ENCODE assay signal across 12 mouse cellular contexts in genomic region chr19:17078643-17079316, GRCm38 (mm10).
DNase-seq lines count a peak whose midpoint lies in the region; ATAC-seq and TF ChIP-seq lines count a peak whose summit lies in the region.
"Had no signal": no experiment of that assay in that cellular context is flagged by ENCODE, and none has a peak within 500 bp of the region (broad histone marks: within the 10 kb centered on the region; RNA-seq: fewer than 3 reads in every experiment).

No protein-coding gene starts in this region.

- no peak overlapping the region for H3K27ac ChIP-seq in hindbrain, embryonic 14.5 days
- no peak overlapping the region for H3K27ac ChIP-seq in midbrain, embryonic 15.5 days
- H3K27ac ChIP-seq: heart, embryonic 13.5 days had no signal

- 50% methylated on average over 8 of the region's 8 CpGs for WGBS in hindbrain, embryonic 14.5 days
- 49% methylated on average over 8 of the region's 8 CpGs for WGBS in midbrain, embryonic 15.5 days

- H3K4me3 ChIP-seq in hindbrain, embryonic 14.5 days (replicated peaks; ENCODE audit: low read length), result no peak overlapping the region
- no peak overlapping the region for H3K4me3 ChIP-seq in midbrain, embryonic 15.5 days
- H3K4me3 ChIP-seq: heart, embryonic 13.5 days had no signal

- ATAC-seq in hindbrain, embryonic 14.5 days (ENCODE audit: low FRiP score), result peak; percentile 73
- ATAC-seq in midbrain, embryonic 15.5 days (replicated peaks), result peak; percentile 79
- ATAC-seq in inflammation-experienced regulatory T-cells, adult 6 months, result no peak
- ATAC-seq: CD4-positive, CD25-positive, alpha-beta regulatory T cell, adult 4 months had no signal

- H3K4me1 ChIP-seq in hindbrain, embryonic 14.5 days (replicated peaks; ENCODE audit: control insufficient read depth, insufficient read depth, low read length), result no peaks in the 10 kb centered on the region
- H3K4me1 ChIP-seq in midbrain, embryonic 15.5 days, result no peaks in the 10 kb centered on the region
- H3K4me1 ChIP-seq: heart, embryonic 13.5 days had no signal

- H3K36me3 ChIP-seq in hindbrain, embryonic 14.5 days (replicated peaks; ENCODE audit: control insufficient read depth, insufficient read depth), result no peaks in the 10 kb centered on the region
- no peaks in the 10 kb centered on the region for H3K36me3 ChIP-seq in midbrain, embryonic 15.5 days (replicated peaks)
- H3K36me3 ChIP-seq: heart, embryonic 13.5 days had no signal

- no peak overlapping the region for H3K9ac ChIP-seq in hindbrain, embryonic 14.5 days
- H3K9ac ChIP-seq in midbrain, embryonic 15.5 days, result no peak overlapping the region
- H3K9ac ChIP-seq: heart, embryonic 13.5 days had no signal

- no peak for TF ChIP-seq CTCF in brain, embryonic 14.5 days (IDR thresholded peaks at IDR 0.05; ENCODE audit: borderline replicate concordance, extremely low read depth, insufficient read depth, insufficient read length)

- H3K27me3 ChIP-seq in hindbrain, embryonic 14.5 days (ENCODE audit: control insufficient read depth, insufficient read depth, low read length), result no peaks in the 10 kb centered on the region
- no peaks in the 10 kb centered on the region for H3K27me3 ChIP-seq in midbrain, embryonic 15.5 days (replicated peaks)
- H3K27me3 ChIP-seq: heart, embryonic 13.5 days had no signal

- TF ChIP-seq POLR2A in brain, embryonic 14.5 days (IDR thresholded peaks at IDR 0.05; ENCODE audit: borderline replicate concordance, extremely low read depth, insufficient read depth, insufficient read length, poor library complexity, severe bottlenecking), result no peak

- H3K9me3 ChIP-seq in hindbrain, embryonic 14.5 days (ENCODE audit: control insufficient read depth, low read length), result no peaks in the 10 kb centered on the region
- no peaks in the 10 kb centered on the region for H3K9me3 ChIP-seq in midbrain, embryonic 15.5 days
- H3K9me3 ChIP-seq: heart, embryonic 13.5 days had no signal

- H3K4me2 ChIP-seq in hindbrain, embryonic 14.5 days (replicated peaks), result no peak overlapping the region
- H3K4me2 ChIP-seq in midbrain, embryonic 15.5 days, result no peak overlapping the region
- H3K4me2 ChIP-seq: heart, embryonic 13.5 days had no signal

- DNase-seq in kidney, adult 9 months, result peak; percentile 4
- DNase-seq in kidney, postnatal 10 days, result no peak
- DNase-seq in brain, embryonic 14.5 days (ENCODE audit: low read depth), result peak; percentile 34
- DNase-seq in hindbrain, embryonic 14.5 days (ENCODE audit: low spot score), result no peak
- no peak for DNase-seq in embryo, embryonic 10 days (ENCODE audit: low spot score)
- DNase-seq in layer of hippocampus, adult 8-10 months (ENCODE audit: low spot score in 2 of 2), result no peak
- DNase-seq: cerebellum, adult 9-10 months; thymus, adult 2 months had no signal

Comparison
In these comparisons a context has a peak if more than half of its experiments do, and no peak if none do; other contexts are left out.
1. DNase-seq: peak in kidney, adult 9 months (single experiment) and brain, embryonic 14.5 days (single experiment); none in kidney, postnatal 10 days (single experiment), hindbrain, embryonic 14.5 days (single experiment), embryo, embryonic 10 days (single experiment) and layer of hippocampus, adult 8-10 months (0 of 2).